Mouse (Mus musculus): ENCODE measurements around the gene Cdk17.

DNA sequence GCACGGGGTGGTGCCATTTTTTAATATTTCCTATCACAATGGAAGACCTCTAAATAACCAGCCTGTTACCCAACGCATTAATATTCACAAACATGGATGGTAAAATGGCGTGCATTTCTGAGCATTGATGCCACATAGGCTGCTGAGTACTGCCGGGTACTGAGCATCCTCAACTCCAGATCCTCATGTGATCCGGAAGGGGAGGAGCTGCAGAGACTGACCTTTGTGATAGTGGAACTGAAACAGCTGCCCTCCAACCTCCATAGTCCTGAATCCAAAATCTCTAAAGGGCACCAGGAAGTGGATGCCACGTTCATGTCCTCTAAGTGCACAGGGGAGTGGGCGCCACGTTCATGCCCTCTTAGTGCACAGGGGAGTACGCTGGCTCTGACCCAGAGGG is 118.4 kb downstream of the Cdk17 start:
- no peak for TF ChIP-seq CTCF (conservative IDR thresholded peaks at IDR 0.05; ENCODE audit: insufficient read depth, insufficient read length, low read depth, low read length)
- no peak for TF ChIP-seq POLR2A (IDR thresholded peaks at IDR 0.05; ENCODE audit: low read depth, low read length)

Measured in kidney, adult 2 months (tissue).